Mouse (Mus musculus): Measurements from ENCODE around the gene Cacna2d2. TPM values are rescaled to one million over a fixed set of nuclear protein-coding genes. Genes with fewer than 3 reads are reported as not detected.

Cacna2d2 gene
- total and polyA plus RNA-seq, 2 experiments from 2014 or later: 7.6 to 108 TPM

DNA sequence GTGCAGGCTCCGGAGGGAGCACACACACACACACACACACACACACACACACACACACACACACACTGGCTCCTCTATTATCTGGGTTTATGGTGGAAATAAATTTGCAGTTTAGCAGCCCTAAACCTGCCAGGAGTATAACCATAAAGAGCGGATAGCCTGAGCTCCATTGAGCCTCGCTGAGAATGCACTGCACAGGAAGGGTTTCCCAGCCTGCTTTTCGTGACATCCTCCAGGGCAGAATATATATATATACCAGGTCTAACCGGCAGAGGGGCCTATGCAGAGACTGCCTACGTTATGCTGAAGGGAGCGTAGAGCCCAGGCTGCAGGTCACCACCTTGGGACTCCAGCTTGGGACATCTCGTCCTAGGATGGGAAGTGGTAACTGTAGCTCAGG is 52.0 kb downstream of the Cacna2d2 start:
- Histone ChIP-seq H3K9me3 (ENCODE audit: low read length) (no peaks in the 10 kb centered on the region), H3K4me1 (ENCODE audit: insufficient read depth, low read length) (peaks cover 5% of the 10 kb centered on the region; the same call in 1 of the 2 replicates), H3K4me2 (ENCODE audit: low read depth, low read length) (no peak overlapping the region), H3K27ac (no peak overlapping the region), H3K36me3 (ENCODE audit: insufficient read depth, low read length) (no peaks in the 10 kb centered on the region), H3K27me3 (ENCODE audit: insufficient read depth, low read length) (no peaks in the 10 kb centered on the region), H3K4me3 (ENCODE audit: low read length) (no peak overlapping the region), H3K9ac (replicated peaks; ENCODE audit: low read length) (no peak overlapping the region; the same call in 1 of the 2 replicates)
- 0 out of 2 replicates have a peak, but pooled peaks have one; percentile 19 for TF ChIP-seq CTCF (IDR thresholded peaks at IDR 0.05; ENCODE audit: low read depth)
- ATAC-seq (peak; percentile 48; the same call in 1 of the 2 replicates), DNase-seq (ENCODE audit: low spot score) (no peak)
- 68% methylated on average over 8 of the region's 8 CpGs for WGBS

DNA sequence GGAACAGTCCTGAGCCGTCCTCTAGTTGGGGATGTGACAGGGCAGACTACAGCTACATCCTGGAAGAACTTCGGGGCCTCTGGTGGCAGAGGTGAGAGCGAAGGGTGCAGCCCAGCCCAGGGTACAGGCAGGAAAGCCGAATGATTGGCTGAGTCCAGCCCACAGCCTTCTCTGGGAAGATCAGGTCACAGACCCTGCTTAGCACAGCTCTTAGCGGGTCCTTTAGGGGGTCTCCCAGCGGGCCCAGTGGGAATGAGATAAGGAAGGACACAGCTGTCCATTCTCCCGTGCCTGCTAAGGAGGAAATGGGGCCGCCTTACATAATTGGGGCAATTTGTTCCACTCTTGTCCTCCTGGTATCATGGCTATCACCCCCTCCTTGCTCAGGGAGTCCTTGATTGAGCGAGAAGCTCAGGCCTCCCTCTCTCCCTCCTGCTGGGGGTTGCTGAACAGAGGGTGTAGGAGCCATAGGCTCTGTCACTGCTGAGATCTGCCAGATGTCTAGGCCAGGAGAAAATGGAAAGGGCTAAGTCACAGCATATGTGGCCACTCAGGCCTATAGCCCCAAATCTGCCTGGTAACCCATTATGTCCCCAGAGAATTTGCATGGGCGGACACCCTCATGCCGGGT is 52.6 kb downstream of the Cacna2d2 start:
- Histone ChIP-seq H3K36me3 (ENCODE audit: insufficient read depth, low read length) (no peaks in the 10 kb centered on the region), H3K9me3 (ENCODE audit: low read length) (no peaks in the 10 kb centered on the region), H3K4me2 (ENCODE audit: low read depth, low read length) (no peak overlapping the region), H3K27ac (no peak overlapping the region), H3K4me3 (ENCODE audit: low read length) (no peak overlapping the region), H3K9ac (replicated peaks; ENCODE audit: low read length) (no peak overlapping the region; the same call in 1 of the 2 replicates), H3K4me1 (ENCODE audit: insufficient read depth, low read length) (peaks cover 5% of the 10 kb centered on the region), H3K27me3 (ENCODE audit: insufficient read depth, low read length) (no peaks in the 10 kb centered on the region)
- whole genome bisulfite sequencing: 44% methylated on average over 11 of the region's 11 CpGs
- no peak; the same call in 1 of the 2 replicates for ATAC-seq
- DNase-seq (ENCODE audit: low spot score): no peak
- no peak for TF ChIP-seq CTCF (IDR thresholded peaks at IDR 0.05; ENCODE audit: low read depth)

DNA sequence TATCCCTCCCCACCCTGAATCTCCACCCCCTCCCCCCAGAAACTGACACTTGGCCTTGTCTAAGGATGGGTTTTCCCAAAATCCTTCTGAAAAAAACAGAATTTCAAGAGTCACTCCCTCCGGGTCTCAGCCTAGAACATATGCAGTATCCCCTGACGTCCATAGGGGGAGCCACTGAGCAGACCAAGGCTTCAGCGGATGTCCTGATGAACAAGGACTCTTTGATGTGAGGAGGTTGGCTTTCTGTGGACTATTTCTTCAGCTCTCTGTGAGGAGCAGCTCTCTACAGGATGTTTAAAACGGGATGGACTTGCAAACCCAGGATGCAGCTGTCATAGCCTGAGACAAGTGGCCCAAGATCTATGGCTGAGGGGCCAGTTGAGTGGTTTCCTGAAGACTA is 53.1 kb downstream of the Cacna2d2 start:
- H3K36me3 ChIP-seq (ENCODE audit: insufficient read depth, low read length): no peaks in the 10 kb centered on the region
- H3K4me2 ChIP-seq (ENCODE audit: low read depth, low read length): no peak overlapping the region
- peaks cover 5% of the 10 kb centered on the region for H3K4me1 ChIP-seq (ENCODE audit: insufficient read depth, low read length)
- ATAC-seq: peak; percentile 43; the same call in 1 of the 2 replicates
- peak; percentile 82 for TF ChIP-seq CTCF (IDR thresholded peaks at IDR 0.05; ENCODE audit: low read depth)
- no peaks in the 10 kb centered on the region for H3K9me3 ChIP-seq (ENCODE audit: low read length)
- H3K27me3 ChIP-seq (ENCODE audit: insufficient read depth, low read length): no peaks in the 10 kb centered on the region
- H3K9ac ChIP-seq (replicated peaks; ENCODE audit: low read length): no peak overlapping the region
- WGBS: 37% methylated on average over 4 of the region's 4 CpGs
- no peak overlapping the region for H3K4me3 ChIP-seq (ENCODE audit: low read length)
- no peak overlapping the region for H3K27ac ChIP-seq
- peak; percentile 66 for DNase-seq (ENCODE audit: low spot score)

DNA sequence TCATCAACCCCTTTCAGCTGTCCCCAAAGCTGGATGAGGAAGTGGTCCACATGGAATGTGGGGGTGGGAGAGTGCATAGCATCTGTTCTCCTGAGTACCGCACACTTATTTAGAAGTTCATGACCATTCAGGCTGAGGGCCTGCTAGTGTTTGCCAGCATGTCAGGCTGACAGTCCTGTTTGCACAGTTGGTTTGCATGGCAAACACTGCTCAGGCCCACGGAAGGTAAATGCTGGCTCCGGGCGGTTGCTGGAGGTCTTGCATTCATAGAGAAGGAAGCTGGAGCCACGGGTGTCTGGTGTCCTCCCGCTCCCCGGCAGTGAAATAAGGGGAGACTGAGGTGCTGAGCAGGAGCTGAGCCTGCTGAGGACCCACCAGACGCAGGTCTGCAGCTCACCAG is 53.7 kb downstream of the Cacna2d2 start:
- H3K9me3 ChIP-seq (ENCODE audit: low read length): no peaks in the 10 kb centered on the region
- no peak for TF ChIP-seq CTCF (IDR thresholded peaks at IDR 0.05; ENCODE audit: low read depth)
- H3K27ac ChIP-seq: no peak overlapping the region
- H3K9ac ChIP-seq (replicated peaks; ENCODE audit: low read length): no peak overlapping the region
- no peaks in the 10 kb centered on the region for H3K27me3 ChIP-seq (ENCODE audit: insufficient read depth, low read length)
- H3K4me1 ChIP-seq (ENCODE audit: insufficient read depth, low read length): peaks cover 5% of the 10 kb centered on the region
- DNase-seq (ENCODE audit: low spot score) (no peak), ATAC-seq (no peak)
- no peaks in the 10 kb centered on the region for H3K36me3 ChIP-seq (ENCODE audit: insufficient read depth, low read length)
- 83% methylated on average over 8 of the region's 8 CpGs for WGBS
- H3K4me3 ChIP-seq (ENCODE audit: low read length): no peak overlapping the region
- H3K4me2 ChIP-seq (ENCODE audit: low read depth, low read length): no peak overlapping the region

DNA sequence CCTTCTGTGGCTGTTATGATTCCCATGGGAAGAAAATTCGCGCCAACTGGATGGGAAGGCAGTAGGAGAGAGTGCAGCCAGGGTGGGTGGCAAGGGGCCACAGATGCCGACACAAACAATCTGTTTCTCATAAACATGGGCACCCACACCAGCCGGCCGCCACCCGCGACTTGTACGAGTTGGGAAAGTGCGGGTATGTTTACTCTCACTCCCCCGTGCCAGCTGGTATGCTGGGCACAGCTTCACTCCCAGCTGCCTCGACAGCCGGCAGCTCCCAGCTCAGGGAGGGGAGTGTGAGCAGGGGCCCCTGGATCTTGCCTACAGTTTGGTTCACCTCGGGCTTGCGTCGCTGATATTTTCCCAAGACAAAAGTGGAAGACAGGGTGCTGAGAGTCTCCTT is 57.3 kb downstream of the Cacna2d2 start:
- H3K4me3 ChIP-seq (ENCODE audit: low read length): no peak overlapping the region
- WGBS: 37% methylated on average over 15 of the region's 15 CpGs
- DNase-seq (ENCODE audit: low spot score) (peak; percentile 62), ATAC-seq (0 out of 2 replicates have a peak, but pooled peaks have one; percentile 33)
- H3K4me1 ChIP-seq (ENCODE audit: insufficient read depth, low read length): peaks cover 5% of the 10 kb centered on the region
- no peaks in the 10 kb centered on the region for H3K27me3 ChIP-seq (ENCODE audit: insufficient read depth, low read length)
- no peak overlapping the region for H3K27ac ChIP-seq
- H3K36me3 ChIP-seq (ENCODE audit: insufficient read depth, low read length): no peaks in the 10 kb centered on the region
- TF ChIP-seq CTCF (IDR thresholded peaks at IDR 0.05; ENCODE audit: low read depth): no peak
- H3K9me3 ChIP-seq (ENCODE audit: low read length): no peaks in the 10 kb centered on the region
- H3K9ac ChIP-seq (replicated peaks; ENCODE audit: low read length): no peak overlapping the region
- no peak overlapping the region for H3K4me2 ChIP-seq (ENCODE audit: low read depth, low read length)

DNA sequence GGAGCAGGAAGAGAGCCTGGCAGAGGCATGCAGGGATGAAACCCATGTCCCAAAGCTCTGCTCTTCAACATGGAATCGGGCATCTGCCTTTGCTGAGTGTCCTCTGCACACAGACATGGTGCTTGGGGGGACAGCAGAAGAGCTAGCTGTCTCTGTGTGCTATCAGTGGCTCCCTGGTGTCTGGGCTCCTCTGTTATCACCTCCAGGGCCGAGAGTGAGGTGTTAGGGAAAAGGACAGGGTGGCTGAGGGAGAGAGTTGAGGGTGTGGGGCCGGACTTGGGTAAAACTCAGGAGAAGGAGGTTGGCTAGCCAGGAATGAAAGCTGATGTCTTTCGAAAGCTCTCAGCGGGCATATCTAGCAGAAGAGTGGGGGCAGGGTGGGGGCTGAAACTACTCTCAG is 63.5 kb downstream of the Cacna2d2 start:
- H3K27me3 ChIP-seq (ENCODE audit: insufficient read depth, low read length): no peaks in the 10 kb centered on the region
- no peak for ATAC-seq
- WGBS: 83% methylated on average over 5 of the region's 5 CpGs

DNA sequence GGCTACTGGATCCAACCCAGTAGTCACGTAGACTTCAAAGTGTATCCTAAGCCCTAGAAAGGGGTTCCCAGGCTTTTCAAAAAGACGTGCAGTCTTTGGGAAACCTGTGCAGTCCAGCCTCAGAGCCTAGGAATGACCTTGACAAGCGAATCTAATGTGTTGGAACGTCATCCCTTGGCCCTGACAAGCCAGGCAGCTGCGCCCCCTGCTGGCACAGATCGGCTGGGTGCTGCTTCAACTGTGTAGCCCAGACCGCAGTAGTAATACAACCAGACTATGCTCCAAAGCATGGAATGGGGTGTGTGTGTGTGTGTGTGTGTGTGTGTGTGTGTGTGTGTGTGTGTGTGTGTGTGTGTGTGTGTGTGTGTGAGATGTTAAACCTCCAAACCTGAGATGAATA is 64.1 kb downstream of the Cacna2d2 start:
- H3K4me2 ChIP-seq (ENCODE audit: low read depth, low read length): no peak overlapping the region
- H3K27me3 ChIP-seq (ENCODE audit: insufficient read depth, low read length): no peaks in the 10 kb centered on the region
- peak overlapping the region; percentile 76 for H3K27ac ChIP-seq
- ATAC-seq: peak; percentile 86
- peak; percentile 97 for TF ChIP-seq CTCF (IDR thresholded peaks at IDR 0.05; ENCODE audit: low read depth)
- 8% methylated on average over 7 of the region's 7 CpGs for WGBS
- H3K4me1 ChIP-seq (ENCODE audit: insufficient read depth, low read length): peaks cover 7% of the 10 kb centered on the region; the same call in 1 of the 2 replicates
- H3K36me3 ChIP-seq (ENCODE audit: insufficient read depth, low read length): no peaks in the 10 kb centered on the region
- no peak overlapping the region for H3K4me3 ChIP-seq (ENCODE audit: low read length)
- DNase-seq (ENCODE audit: low spot score): peak; percentile 93
- H3K9ac ChIP-seq (replicated peaks; ENCODE audit: low read length): no peak overlapping the region
- no peaks in the 10 kb centered on the region for H3K9me3 ChIP-seq (ENCODE audit: low read length)

More for the DNA sequence above, 63.5 kb downstream of the Cacna2d2 start:
- Histone ChIP-seq H3K4me2 (ENCODE audit: low read depth, low read length) (no peak overlapping the region), H3K9ac (replicated peaks; ENCODE audit: low read length) (no peak overlapping the region), H3K36me3 (ENCODE audit: insufficient read depth, low read length) (no peaks in the 10 kb centered on the region), H3K4me3 (ENCODE audit: low read length) (no peak overlapping the region), H3K9me3 (ENCODE audit: low read length) (no peaks in the 10 kb centered on the region), H3K4me1 (ENCODE audit: insufficient read depth, low read length) (peaks cover 7% of the 10 kb centered on the region; the same call in 1 of the 2 replicates), H3K27ac (peak overlapping the region; percentile 76; the same call in 1 of the 2 replicates)
- no peak for DNase-seq (ENCODE audit: low spot score)
- no peak for TF ChIP-seq CTCF (IDR thresholded peaks at IDR 0.05; ENCODE audit: low read depth)
